Mouse (Mus musculus) G1E (cell line): ENCODE data around the gene Ddit4. TPM values are rescaled to one million over a fixed set of nuclear protein-coding genes. Genes with fewer than 3 reads are reported as not detected.

Source experiments
- ATAC-seq: 2 replicates; pipeline ENCODE4 v1.8.0; 2016; ENCODE audit warnings: mild to moderate bottlenecking; ENCODE audit not compliant: insufficient number of reproducible peaks, poor library complexity, low FRiP score, severe bottlenecking; ENCODE audit errors: extremely low read depth
- DNase-seq: peaks from one replicate; pipeline ENCODE4 v3.0.0; 2012; ENCODE audit warnings: low spot score
- H3K27me3 ChIP-seq: 2 replicates; pipeline ENCODE4 v1.6.1; 2012; ENCODE audit warnings: mild to moderate bottlenecking, low read length, inconsistent platforms; ENCODE audit not compliant: insufficient read depth
- H3K36me3 ChIP-seq: replicated peaks from 2 replicates; pipeline ENCODE3; 2012; ENCODE audit warnings: mild to moderate bottlenecking, inconsistent platforms
- H3K4me1 ChIP-seq: 2 replicates; pipeline ENCODE4 v1.6.1; 2012; ENCODE audit warnings: low read depth, low read length, inconsistent platforms, mixed read lengths; ENCODE audit not compliant: insufficient read depth
- H3K4me3 ChIP-seq: 2 replicates; pipeline ENCODE4 v1.5.1; 2012; ENCODE audit warnings: low read depth, mild to moderate bottlenecking, inconsistent platforms, low read length, moderate library complexity, mixed read lengths
- H3K9me3 ChIP-seq: replicated peaks from 2 replicates; pipeline ENCODE4 v1.6.1; 2012; ENCODE audit warnings: inconsistent platforms
- CTCF ChIP-seq: IDR thresholded peaks from 2 replicates; pipeline ENCODE4 v1.5.1; 2012; ENCODE audit warnings: low read depth, low read length, inconsistent platforms, mixed read lengths
- GATA1 ChIP-seq: IDR thresholded peaks from 2 replicates; pipeline ENCODE4 v1.6.1; 2012; ENCODE audit warnings: borderline replicate concordance, low read length, inconsistent platforms, mixed read lengths
- GATA2 ChIP-seq: IDR thresholded peaks from 2 replicates; pipeline ENCODE4 v1.6.1; 2012; ENCODE audit warnings: low read depth, low read length, inconsistent platforms, borderline replicate concordance
- POLR2AphosphoS5 ChIP-seq: IDR thresholded peaks from 2 replicates; pipeline ENCODE4 v1.6.1; 2012; ENCODE audit warnings: low read depth, low read length, inconsistent platforms; ENCODE audit not compliant: insufficient replicate concordance
- TAL1 ChIP-seq: conservative IDR thresholded peaks from 2 replicates; pipeline ENCODE4 v1.6.1; 2012; ENCODE audit warnings: low read depth, low read length, inconsistent platforms, mixed read lengths
- polyA plus RNA-seq: library from polyadenylated mRNA; stranded (reverse); fragments of >175 nt; gene quantifications from 2 replicates; pipeline ENCODE4 v1.2.3, GENCODE M21; 2012
- total RNA-seq, 2 experiments: library from RNA; stranded (forward) in 1 of 2; stranded (reverse) in 1 of 2; fragments of 200-1000 nt in 1 of 2; fragments of >200 nt in 1 of 2; fragmentation: Nextera tagmentation in 1 of 2; gene quantifications; 2 replicates each; pipeline ENCODE4 v1.2.3; 2014 to 2017

The Ddit4 gene
- total and polyA plus RNA-seq, 3 experiments = 9.9 to 28.5 (median 27.7) TPM

DNA sequence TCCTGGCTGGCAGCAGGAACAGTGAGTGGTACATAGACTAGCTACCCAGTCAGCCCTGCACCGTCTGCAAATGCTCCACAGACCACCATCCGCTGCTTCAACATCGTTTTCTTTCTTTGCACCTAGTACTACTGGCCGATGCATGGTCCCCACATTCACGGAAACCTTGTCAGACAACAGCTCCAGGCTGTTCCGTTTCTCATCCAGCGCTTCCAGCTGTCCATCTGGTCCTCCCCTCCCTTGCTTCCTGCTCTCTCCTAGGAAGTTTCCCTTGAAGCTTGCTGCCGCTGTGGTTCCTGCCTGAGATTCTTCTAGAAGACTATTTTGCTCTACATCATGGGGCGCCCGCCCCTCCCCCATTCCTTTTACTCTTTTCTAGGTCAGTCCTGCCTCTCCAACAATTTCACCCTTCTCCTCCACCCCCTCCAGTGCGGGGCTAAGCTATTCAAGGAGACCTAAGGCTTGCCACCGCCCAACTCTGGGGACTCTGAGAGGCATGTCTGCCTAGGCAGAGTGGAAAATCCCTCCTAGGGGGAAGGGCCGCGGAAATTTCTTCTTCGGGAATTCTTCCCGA is 8.7 kb downstream of the Ddit4 start:
- Histone ChIP-seq H3K9me3 (no peaks in the 10 kb centered on the region), H3K27me3 (no peaks in the 10 kb centered on the region; the same call in 1 of the 2 replicates)

DNA sequence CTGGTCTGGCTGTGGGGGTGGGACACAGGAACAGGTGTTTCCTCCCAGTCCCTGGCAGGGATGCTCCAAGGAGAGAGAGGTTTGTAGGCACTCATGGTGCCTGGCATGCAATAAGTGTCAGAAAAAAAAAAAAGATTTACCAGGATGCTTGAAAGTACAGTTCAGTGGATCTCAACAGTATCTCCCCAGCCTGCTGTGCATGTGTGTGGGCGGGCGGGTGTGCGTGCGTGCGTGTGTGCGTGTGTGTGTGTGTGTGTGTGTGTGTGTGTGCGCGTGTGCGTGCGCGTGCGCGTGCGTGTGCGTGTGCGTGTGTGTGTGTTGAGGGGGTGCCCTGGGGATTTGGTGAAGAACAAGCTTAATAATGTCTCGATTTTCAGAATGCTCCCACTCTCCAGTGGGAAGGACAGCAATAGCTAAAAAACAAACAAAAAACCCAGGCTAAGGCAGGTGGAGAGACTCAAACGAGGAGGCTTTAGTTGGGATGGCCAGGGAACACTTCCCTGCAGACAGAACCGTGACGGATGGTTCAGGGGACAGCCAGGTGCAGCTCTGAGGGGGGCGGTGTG is 9.3 kb downstream of the Ddit4 start:
- Histone ChIP-seq H3K4me1 (peaks cover 28% of the 10 kb centered on the region), H3K27me3 (no peaks in the 10 kb centered on the region; the same call in 1 of the 2 replicates), H3K4me3 (peak overlapping the region; percentile 58; the same call in 1 of the 2 replicates), H3K9me3 (no peaks in the 10 kb centered on the region), H3K36me3 (no peaks in the 10 kb centered on the region)
- ATAC-seq (no peak), DNase-seq (no peak)
- TF ChIP-seq GATA2 = no peak
- TF ChIP-seq POLR2AphosphoS5 = no peak
- TF ChIP-seq TAL1 = no peak
- TF ChIP-seq GATA1 = no peak
- no peak for TF ChIP-seq CTCF

More for the DNA sequence above, 8.7 kb downstream of the Ddit4 start:
- no peak for DNase-seq
- ATAC-seq = no peak
- Histone ChIP-seq H3K36me3 (no peaks in the 10 kb centered on the region), H3K4me1 (peaks cover 34% of the 10 kb centered on the region), H3K4me3 (peak overlapping the region; percentile 58; the same call in 1 of the 2 replicates)
- TF ChIP-seq CTCF (no peak), TAL1 (no peak), POLR2AphosphoS5 (no peak), GATA1 (no peak), GATA2 (no peak)

DNA sequence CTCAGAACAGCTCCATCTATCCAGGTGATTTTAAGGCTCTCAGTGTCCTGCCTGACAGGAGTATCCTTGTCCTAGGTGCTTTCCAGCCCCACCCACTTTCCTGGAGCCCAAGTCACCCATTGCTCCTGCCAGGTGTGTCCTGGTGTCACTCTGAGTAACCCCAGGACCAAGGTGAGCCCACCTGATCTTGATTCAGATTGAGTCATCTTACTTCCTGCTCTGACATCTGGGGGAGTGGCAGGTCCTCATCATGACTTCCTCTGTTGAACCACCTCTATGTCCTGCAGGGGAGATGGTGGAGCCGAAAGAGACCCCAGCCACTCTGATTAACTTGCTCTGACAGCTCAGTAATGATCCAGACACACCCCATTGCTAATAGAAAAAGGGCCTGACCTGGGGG is 12.6 kb downstream of the Ddit4 start:
- no peak for ATAC-seq
- peaks cover 21% of the 10 kb centered on the region for H3K4me1 ChIP-seq
- peaks cover 6% of the 10 kb centered on the region; the same call in 1 of the 2 replicates for H3K27me3 ChIP-seq

DNA sequence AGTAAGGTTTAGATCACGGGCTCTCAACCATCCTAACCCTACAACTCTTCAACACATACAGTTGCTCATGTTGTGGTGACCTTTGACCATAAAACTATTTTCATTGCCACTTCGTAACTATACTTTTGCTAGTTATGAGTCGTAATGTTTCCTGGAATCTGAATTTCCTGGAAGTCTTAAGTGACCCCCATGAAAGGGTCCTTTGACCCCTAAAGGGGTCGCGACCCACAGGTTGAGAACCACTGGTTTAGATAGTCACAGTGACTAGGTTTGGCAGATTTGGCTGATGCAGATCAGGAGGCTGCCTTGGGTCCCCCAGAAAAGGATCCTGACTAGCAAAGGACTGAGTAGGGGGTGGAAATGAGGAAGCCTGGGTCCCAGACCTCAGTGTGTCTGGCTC is 13.0 kb downstream of the Ddit4 start:
- DNase-seq (no peak), ATAC-seq (no peak)
- TF ChIP-seq CTCF (no peak), GATA1 (no peak), GATA2 (no peak), POLR2AphosphoS5 (no peak), TAL1 (no peak)
- H3K9me3 ChIP-seq = no peaks in the 10 kb centered on the region
- no peaks in the 10 kb centered on the region for H3K36me3 ChIP-seq
- peaks cover 7% of the 10 kb centered on the region; the same call in 1 of the 2 replicates for H3K27me3 ChIP-seq
- H3K4me1 ChIP-seq = peaks cover 18% of the 10 kb centered on the region
- no peak overlapping the region for H3K4me3 ChIP-seq

More for the DNA sequence above, 12.6 kb downstream of the Ddit4 start:
- no peak for TF ChIP-seq CTCF
- TF ChIP-seq TAL1 = no peak
- TF ChIP-seq GATA1 = no peak
- TF ChIP-seq POLR2AphosphoS5 = no peak
- TF ChIP-seq GATA2 = no peak
- Histone ChIP-seq H3K36me3 (no peaks in the 10 kb centered on the region), H3K9me3 (no peaks in the 10 kb centered on the region), H3K4me3 (no peak overlapping the region)
- DNase-seq = no peak

DNA sequence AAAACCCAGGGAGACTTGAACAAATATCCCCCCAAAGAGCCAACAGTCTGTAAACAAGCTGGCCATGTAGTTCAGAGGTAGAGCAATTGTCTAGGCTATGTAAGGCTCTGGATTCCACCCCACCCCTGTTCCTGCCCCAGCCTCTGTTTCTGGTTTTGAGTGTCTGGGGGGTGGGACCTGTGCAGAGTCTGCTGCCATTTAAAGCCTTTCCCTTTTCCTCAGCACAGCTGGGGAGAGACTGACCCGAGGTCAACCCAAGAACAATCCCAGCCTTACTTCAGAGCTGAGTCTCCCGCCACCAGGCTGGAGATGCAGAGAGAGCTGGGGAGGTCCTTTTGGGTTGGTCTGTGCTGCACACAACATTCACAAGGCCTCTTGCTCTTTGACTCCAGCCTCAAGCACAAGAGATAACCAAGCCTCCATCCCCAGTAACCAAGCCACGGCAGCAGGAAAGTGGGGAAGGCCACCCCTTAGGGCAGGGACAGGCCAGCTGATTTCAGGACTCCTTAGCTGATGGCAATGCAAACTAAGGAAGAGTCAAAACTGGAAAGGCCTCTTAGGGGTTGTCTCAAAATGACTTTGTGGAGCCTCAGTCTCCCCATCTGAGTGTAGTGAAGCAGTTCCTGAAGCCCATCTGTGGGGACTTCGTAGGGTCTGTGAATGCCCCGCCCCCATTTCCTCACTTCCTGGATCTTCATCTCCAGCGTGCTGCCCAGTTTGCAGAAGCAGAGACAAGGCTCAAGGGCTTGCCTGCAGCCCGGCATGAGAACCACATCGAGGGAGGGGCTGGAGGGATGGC is 15.4 kb downstream of the Ddit4 start:
- DNase-seq = no peak

DNA sequence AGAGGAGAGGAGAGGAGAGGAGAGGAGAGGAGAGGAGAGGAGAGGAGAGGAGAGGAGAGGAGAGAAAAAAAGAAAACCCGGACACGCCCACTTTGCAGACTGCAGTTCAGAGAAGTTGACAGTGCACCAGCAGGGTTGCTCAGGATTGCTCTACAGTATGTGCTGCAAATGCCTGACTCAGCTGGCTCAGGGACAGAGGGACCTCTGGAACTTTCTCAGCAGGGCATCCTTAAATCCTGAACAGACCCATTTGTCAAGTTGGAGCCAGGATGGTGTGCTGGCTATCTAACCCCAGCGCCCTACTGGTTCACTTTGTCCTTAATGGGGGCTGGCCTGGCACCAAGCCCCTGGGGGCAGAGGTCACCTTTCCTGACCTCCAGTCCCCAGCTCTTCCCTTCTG is 17.6 kb downstream of the Ddit4 start:
- DNase-seq = no peak
- Histone ChIP-seq H3K27me3 (peaks cover 7% of the 10 kb centered on the region; the same call in 1 of the 2 replicates), H3K9me3 (no peaks in the 10 kb centered on the region), H3K4me3 (no peak overlapping the region), H3K36me3 (no peaks in the 10 kb centered on the region), H3K4me1 (no peaks in the 10 kb centered on the region)
- ATAC-seq = no peak
- TF ChIP-seq GATA2 (no peak), GATA1 (no peak), CTCF (no peak), TAL1 (no peak), POLR2AphosphoS5 (no peak)

More for the DNA sequence above, 15.4 kb downstream of the Ddit4 start:
- Histone ChIP-seq H3K4me1 (no peaks in the 10 kb centered on the region), H3K27me3 (peaks cover 7% of the 10 kb centered on the region; the same call in 1 of the 2 replicates), H3K9me3 (no peaks in the 10 kb centered on the region), H3K4me3 (no peak overlapping the region), H3K36me3 (no peaks in the 10 kb centered on the region)
- no peak for ATAC-seq
- no peak for TF ChIP-seq CTCF
- no peak for TF ChIP-seq GATA1
- no peak for TF ChIP-seq TAL1
- no peak for TF ChIP-seq POLR2AphosphoS5
- TF ChIP-seq GATA2 = no peak
